Mouse (Mus musculus) heart, embryonic 14.5 days (tissue): Measurements from ENCODE around the gene Ina. TPM values are rescaled to one million over a fixed set of nuclear protein-coding genes. Genes with fewer than 3 reads are reported as not detected.

Experiments
- ATAC-seq: fragments of 200-750 bp; cut with Nextera tagmentation; 2 replicates; pipeline ENCODE4 v1.8.0; 2017; ENCODE audit warnings: low read depth, moderate TSS enrichment; ENCODE audit not compliant: insufficient number of reproducible peaks, insufficient read depth, low FRiP score
- H3K27ac ChIP-seq, 2 experiments: fragments of 200-500 bp in 1 of 2; fragments of 300-500 bp in 1 of 2; sonication (generic) in 1 of 2; replicated peaks in 1 of 2; 2 replicates each; pipeline ENCODE4 v1.5.1; 2012 to 2014; ENCODE audit warnings: low read depth in 2 of 2, low read length in 2 of 2, control low read depth in 1 of 2, mild to moderate bottlenecking in 1 of 2, mixed read lengths in 1 of 2; ENCODE audit not compliant: control insufficient read depth in 1 of 2, insufficient read depth in 1 of 2
- H3K27me3 ChIP-seq: fragments of 300-500 bp; sonication (generic); 2 replicates; pipeline ENCODE4 v1.6.1; 2014; ENCODE audit warnings: mild to moderate bottlenecking, low read length, control low read depth; ENCODE audit not compliant: control insufficient read depth, insufficient read depth
- H3K36me3 ChIP-seq: fragments of 300-500 bp; sonication (generic); 2 replicates; pipeline ENCODE4 v1.6.1; 2014; ENCODE audit warnings: mild to moderate bottlenecking, control low read depth, low read length, mixed read lengths; ENCODE audit not compliant: control insufficient read depth, insufficient read depth
- H3K4me1 ChIP-seq, 2 experiments: fragments of 200-500 bp in 1 of 2; fragments of 300-500 bp in 1 of 2; sonication (generic) in 1 of 2; 2 replicates each; pipeline ENCODE4 v1.6.1; 2012 to 2014; ENCODE audit warnings: low read length in 2 of 2, control low read depth in 1 of 2, mixed read lengths in 1 of 2; ENCODE audit not compliant: control insufficient read depth in 2 of 2, insufficient read depth in 2 of 2
- H3K4me2 ChIP-seq: fragments of 300-500 bp; sonication (generic); 2 replicates; pipeline ENCODE4 v1.6.1; 2014; ENCODE audit warnings: mild to moderate bottlenecking, low read length
- H3K4me3 ChIP-seq, 2 experiments: fragments of 200-500 bp in 1 of 2; fragments of 300-500 bp in 1 of 2; sonication (generic) in 1 of 2; 2 replicates each; pipeline ENCODE4 v1.5.1; 2012 to 2014; ENCODE audit warnings: low read length in 2 of 2, mild to moderate bottlenecking in 2 of 2, control low read depth in 1 of 2, low read depth in 1 of 2, moderate library complexity in 1 of 2; ENCODE audit not compliant: control insufficient read depth in 1 of 2, insufficient read depth in 1 of 2
- H3K9ac ChIP-seq: fragments of 300-500 bp; sonication (generic); 2 replicates; pipeline ENCODE4 v1.6.1; 2014; ENCODE audit warnings: mild to moderate bottlenecking, low read length
- H3K9me3 ChIP-seq: fragments of 300-500 bp; sonication (generic); 2 replicates; pipeline ENCODE4 v1.6.1; 2016; ENCODE audit warnings: low read length, control low read depth; ENCODE audit not compliant: control insufficient read depth
- WGBS: fragments of 180-500 bp; shearing (Covaris S2); extraction: QIAGEN DNeasy Blood & Tissue Kit; methylation state at CpG from one replicate; pipeline ENCODE4 v1.1.7; 2014; 5-methylcytosine and 5-hydroxymethylcytosine counted together
- polyA plus RNA-seq: library from polyadenylated mRNA; unstranded; fragments of >200 nt; fragmentation: Nextera tagmentation; extraction: Ambion mirVana; gene quantifications from 2 replicates; pipeline ENCODE4 v1.2.1, GENCODE M21; 2014

The Ina gene
- polyA plus RNA-seq, 1 experiment from 2014 or later = 0.30 TPM

- 77% methylated on average over 4 of the region's 4 CpGs for WGBS
- Histone ChIP-seq H3K4me1 (no peaks in the 10 kb centered on the region), H3K4me3 (no peak overlapping the region), H3K36me3 (no peaks in the 10 kb centered on the region), H3K27ac (no peak overlapping the region), H3K4me2 (no peak overlapping the region), H3K9me3 (no peaks in the 10 kb centered on the region), H3K9ac (no peak overlapping the region), H3K27me3 (no peaks in the 10 kb centered on the region)
- no peak for ATAC-seq
These were observed 12.0 kb downstream of the Ina start for GRCm38 (mm10) chr19:47026513-47026912.

- Histone ChIP-seq H3K27me3 (no peaks in the 10 kb centered on the region), H3K27ac (no peak overlapping the region), H3K36me3 (peaks cover 20% of the 10 kb centered on the region), H3K4me1 (no peaks in the 10 kb centered on the region), H3K4me3 (no peak overlapping the region), H3K9me3 (no peaks in the 10 kb centered on the region), H3K9ac (no peak overlapping the region), H3K4me2 (no peak overlapping the region)
- 85% methylated on average over 9 of the region's 9 CpGs for WGBS
- no peak for ATAC-seq
These were observed 15.3 kb downstream of the Ina start for GRCm38 (mm10) chr19:47029796-47030195.

GRCm38 (mm10) chr19:47031770-47032169 is 17.3 kb downstream of the Ina start:
- Histone ChIP-seq H3K27me3 (no peaks in the 10 kb centered on the region), H3K9ac (no peak overlapping the region), H3K4me3 (no peak overlapping the region), H3K9me3 (no peaks in the 10 kb centered on the region), H3K27ac (no peak overlapping the region), H3K4me2 (no peak overlapping the region), H3K36me3 (peaks cover 33% of the 10 kb centered on the region), H3K4me1 (no peaks in the 10 kb centered on the region)
- 84% methylated on average over 6 of the region's 6 CpGs for WGBS
- no peak for ATAC-seq

GRCm38 (mm10) chr19:47034916-47035315 is 20.4 kb downstream of the Ina start:
- H3K36me3 ChIP-seq = peaks cover 57% of the 10 kb centered on the region
- no peak for ATAC-seq

GRCm38 (mm10) chr19:47036596-47036995 is 22.1 kb downstream of the Ina start:
- Histone ChIP-seq H3K9me3 (no peaks in the 10 kb centered on the region), H3K4me1 (no peaks in the 10 kb centered on the region), H3K4me2 (no peak overlapping the region), H3K27ac (no peak overlapping the region), H3K27me3 (no peaks in the 10 kb centered on the region), H3K36me3 (peaks cover 61% of the 10 kb centered on the region), H3K4me3 (no peak overlapping the region), H3K9ac (no peak overlapping the region)
- 82% methylated on average over 3 of the region's 3 CpGs for WGBS
- ATAC-seq = no peak

More at GRCm38 (mm10) chr19:47034916-47035315, 20.4 kb downstream of the Ina start:
- Histone ChIP-seq H3K27ac (no peak overlapping the region), H3K27me3 (no peaks in the 10 kb centered on the region), H3K9me3 (no peaks in the 10 kb centered on the region), H3K9ac (no peak overlapping the region), H3K4me3 (no peak overlapping the region), H3K4me2 (no peak overlapping the region), H3K4me1 (no peaks in the 10 kb centered on the region)
- WGBS = 96% methylated on average over 4 of the region's 4 CpGs

- no peak overlapping the region for H3K4me2 ChIP-seq
- no peaks in the 10 kb centered on the region for H3K9me3 ChIP-seq
- no peak overlapping the region for H3K4me3 ChIP-seq
- ATAC-seq = no peak
- 77% methylated on average over 3 of the region's 3 CpGs for WGBS
- H3K36me3 ChIP-seq = peaks cover 51% of the 10 kb centered on the region
- no peak overlapping the region for H3K27ac ChIP-seq
- H3K27me3 ChIP-seq = no peaks in the 10 kb centered on the region
- no peak overlapping the region for H3K9ac ChIP-seq
- no peaks in the 10 kb centered on the region for H3K4me1 ChIP-seq
These were observed 26.4 kb downstream of the Ina start for GRCm38 (mm10) chr19:47040720-47041473.

- Histone ChIP-seq H3K9me3 (no peaks in the 10 kb centered on the region), H3K27me3 (no peaks in the 10 kb centered on the region), H3K9ac (no peak overlapping the region), H3K4me1 (no peaks in the 10 kb centered on the region), H3K4me3 (no peak overlapping the region), H3K36me3 (peaks cover 53% of the 10 kb centered on the region), H3K27ac (no peak overlapping the region), H3K4me2 (no peak overlapping the region)
- no peak for ATAC-seq
- WGBS = 85% methylated on average over 3 of the region's 3 CpGs
These were observed 29.1 kb downstream of the Ina start for GRCm38 (mm10) chr19:47043608-47044007.

GRCm38 (mm10) chr19:47046343-47046742 is 31.8 kb downstream of the Ina start:
- Histone ChIP-seq H3K36me3 (peaks cover 42% of the 10 kb centered on the region), H3K9me3 (no peaks in the 10 kb centered on the region), H3K4me3 (no peak overlapping the region), H3K4me1 (peaks cover 4 to 10% of the 10 kb centered on the region in 2 experiments; a peak in 3 of 4 replicates), H3K4me2 (no peak overlapping the region), H3K27me3 (no peaks in the 10 kb centered on the region), H3K27ac (no peak overlapping the region), H3K9ac (no peak overlapping the region)
- 100% methylated on average over 1 of the region's 1 CpGs for WGBS
- no peak for ATAC-seq
